Mouse (Mus musculus): Measurements from ENCODE around the gene Vangl1.

Vangl1 gene

DNA sequence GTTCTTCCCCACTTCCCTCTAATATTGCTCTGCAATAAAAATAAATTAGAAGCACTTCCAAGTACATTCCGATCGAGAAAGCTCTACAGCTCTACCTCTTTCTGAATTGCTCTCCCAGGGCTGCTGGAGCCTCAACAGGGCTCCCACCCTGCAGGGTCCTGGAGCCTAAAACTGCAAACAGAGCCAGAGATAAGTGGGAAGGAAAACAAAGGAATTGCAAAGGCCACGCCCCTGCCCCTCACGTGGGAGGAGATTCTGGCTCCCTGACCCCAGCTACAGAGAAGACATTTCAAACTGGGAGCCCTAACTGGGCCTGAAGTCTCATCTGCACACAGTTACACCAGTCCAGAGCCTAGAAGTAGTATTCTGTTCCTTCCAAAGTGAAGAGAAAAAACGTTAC, 6.7 kb downstream of the Vangl1 start:
- no peak for DNase-seq

- DNase-seq, result no peak
Measured at GRCm38 (mm10) chr3:102197152-102197551, 7.3 kb downstream of the Vangl1 start.

DNA sequence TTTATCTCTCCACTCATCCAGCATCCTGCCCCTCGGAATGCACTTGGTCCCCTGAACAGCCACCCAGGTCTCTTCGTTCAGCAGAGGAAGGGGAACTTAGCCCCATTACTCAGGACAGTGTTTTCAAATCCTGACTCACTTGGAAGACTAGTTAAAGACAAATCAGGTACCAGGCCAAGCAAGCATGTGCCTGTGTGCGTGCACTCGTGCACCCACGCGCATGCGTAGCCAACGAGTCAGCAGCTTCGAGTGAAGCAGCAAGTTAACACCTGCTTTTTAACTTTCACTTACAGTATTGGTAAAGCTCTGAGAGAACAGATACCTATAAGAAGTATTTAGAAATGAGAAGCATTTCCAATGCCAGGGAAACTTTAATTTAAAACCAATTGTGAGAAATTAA, 8.3 kb downstream of the Vangl1 start:
- no peak for DNase-seq

GRCm38 (mm10) chr3:102195762-102196161, 8.7 kb downstream of the Vangl1 start:
- DNase-seq, result no peak

DNA sequence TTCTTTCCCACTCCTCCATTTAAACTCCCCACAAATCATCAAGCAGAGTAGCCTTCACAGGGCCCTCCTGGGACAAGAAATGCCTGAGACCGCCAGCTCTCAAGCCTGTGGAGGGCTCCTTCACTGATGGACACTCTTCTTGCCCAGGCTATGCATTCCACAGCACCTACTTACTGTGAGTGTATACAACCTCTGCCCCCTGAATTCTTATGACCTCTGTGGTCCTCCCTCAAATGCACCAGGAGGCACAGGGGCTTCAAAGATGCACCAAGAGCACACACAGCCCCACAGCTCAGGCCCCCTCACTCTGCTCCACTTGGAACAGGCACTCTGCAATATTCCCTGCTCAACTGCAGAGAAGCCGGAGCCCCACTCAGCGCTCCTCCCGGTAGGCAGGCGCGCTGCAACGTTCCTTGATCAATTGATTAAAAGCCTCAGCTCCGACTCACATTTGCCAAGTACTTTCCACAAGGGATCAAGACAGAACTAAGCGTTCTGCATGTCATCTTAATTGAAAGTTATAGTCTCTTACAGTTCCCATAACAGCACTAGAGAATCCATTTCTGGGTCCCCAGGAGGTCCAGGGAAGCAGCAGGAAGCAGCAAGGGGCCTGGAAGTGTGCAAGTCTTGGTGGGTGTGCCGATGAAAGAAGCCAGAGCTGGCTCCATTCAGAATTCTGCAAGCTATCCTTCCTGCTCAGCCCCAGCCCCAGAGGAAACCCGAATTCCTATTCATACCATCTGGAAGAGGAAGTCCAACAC, 10.0 kb downstream of the Vangl1 start:
- no peak for DNase-seq

GRCm38 (mm10) chr3:102193488-102194290, 10.8 kb downstream of the Vangl1 start:
- no peak for DNase-seq

DNA sequence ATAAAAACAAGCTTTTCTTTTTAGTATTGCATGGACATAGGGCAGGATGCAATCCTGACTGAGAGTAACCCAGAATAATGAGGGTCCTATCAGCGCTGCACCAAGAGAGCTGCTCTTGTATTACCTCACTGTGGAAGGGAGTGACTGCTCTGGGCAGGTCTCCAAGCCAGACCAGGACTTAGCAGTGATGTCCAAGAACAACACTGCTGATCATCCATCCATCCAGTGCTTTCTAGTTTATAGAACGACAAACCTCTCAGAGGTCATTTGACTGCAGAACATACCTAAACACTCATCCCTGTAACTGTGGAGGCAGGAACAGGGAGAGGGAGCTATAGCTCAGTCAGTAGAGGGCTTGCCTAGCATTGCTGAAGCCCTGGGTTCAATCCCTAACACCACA, 11.9 kb downstream of the Vangl1 start:
- DNase-seq, result no peak

DNA sequence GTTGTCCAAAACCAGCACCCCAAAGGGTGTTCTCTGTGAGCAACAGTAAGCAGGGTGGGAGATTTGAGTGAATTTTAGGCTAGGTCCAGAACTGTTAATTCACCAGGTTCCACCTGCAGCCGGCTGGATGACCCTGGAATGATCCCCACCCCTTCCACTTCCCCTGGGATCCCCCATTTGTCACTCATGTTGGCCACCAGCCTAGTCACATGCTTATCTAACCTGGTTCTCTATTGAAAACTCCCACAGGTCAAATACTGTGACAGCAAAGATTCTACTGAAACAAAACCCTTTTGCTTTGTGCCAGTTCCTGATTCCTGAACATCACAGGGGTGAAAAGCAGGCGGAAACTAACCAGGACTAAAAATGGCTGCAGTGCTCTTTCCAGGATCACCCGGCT, 12.9 kb downstream of the Vangl1 start:
- DNase-seq, result no peak

- DNase-seq, result no peak
Measured at GRCm38 (mm10) chr3:102190642-102191041, 13.9 kb downstream of the Vangl1 start.

DNA sequence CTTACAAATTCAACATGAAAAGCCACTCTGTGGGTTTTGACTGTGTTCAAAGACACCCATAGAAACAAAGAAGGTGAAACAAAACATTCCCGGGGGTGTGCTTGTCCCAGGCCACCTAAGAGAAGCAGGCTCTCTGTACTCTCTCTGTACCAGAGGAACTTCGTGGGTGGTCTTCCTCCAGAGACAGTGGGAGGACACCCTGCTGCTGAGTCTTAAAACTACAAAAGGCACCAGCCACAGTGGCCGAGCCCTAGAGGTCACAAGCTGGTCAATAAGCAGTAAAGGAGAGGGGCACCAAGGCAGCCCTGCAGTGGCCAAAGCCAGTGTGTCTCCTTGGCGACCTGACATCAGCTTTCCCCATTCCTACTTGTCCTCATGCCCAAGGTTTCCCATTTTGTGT, 14.5 kb downstream of the Vangl1 start:
- DNase-seq, result no peak

GRCm38 (mm10) chr3:102188972-102189371, 15.5 kb downstream of the Vangl1 start:
- DNase-seq, result no peak

- no peak for DNase-seq
Measured at GRCm38 (mm10) chr3:102187401-102187800, 17.1 kb downstream of the Vangl1 start.

DNA sequence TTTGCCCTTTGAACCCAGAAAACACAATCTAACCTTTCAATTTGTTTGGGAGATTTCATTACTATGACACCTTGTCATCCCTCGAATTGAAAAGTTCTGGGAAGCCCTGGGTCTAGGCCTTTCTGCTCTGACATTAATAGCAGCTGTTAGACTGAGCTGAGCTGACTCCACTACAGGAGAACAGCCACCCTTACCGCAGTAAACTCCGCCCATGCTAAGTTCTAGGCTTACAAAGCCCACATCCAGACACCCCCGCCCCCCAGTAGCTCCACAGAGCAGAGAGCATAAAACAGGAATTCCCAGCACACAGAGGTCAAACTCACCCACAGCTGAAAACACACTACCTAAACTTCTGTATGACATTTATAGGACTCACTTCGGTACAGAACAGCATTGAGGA, 19.8 kb downstream of the Vangl1 start:
- DNase-seq, result no peak

DNA sequence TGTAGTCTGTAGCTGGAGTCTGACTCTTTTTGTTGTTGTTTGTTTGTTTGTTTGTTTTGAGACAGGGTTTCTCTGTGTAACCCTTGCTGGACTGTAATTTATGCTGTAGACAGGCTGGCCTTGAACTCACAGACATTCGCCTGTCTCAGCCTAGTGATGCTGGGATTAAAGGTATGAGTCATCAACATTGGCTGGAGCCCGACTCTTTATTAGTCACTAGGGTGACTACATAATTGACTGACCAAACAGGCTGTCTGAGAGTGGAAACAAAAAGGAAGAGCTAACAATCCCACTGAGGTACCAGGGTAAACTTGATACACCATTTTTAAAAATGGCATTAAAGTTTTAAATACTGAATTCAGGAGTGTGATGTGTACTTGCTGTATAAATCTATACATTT, 21.9 kb downstream of the Vangl1 start:
- no peak for DNase-seq

- DNase-seq, result no peak
Measured at GRCm38 (mm10) chr3:102181191-102181590, 23.3 kb downstream of the Vangl1 start.

GRCm38 (mm10) chr3:102180746-102181145, 23.7 kb downstream of the Vangl1 start:
- no peak for DNase-seq

DNA sequence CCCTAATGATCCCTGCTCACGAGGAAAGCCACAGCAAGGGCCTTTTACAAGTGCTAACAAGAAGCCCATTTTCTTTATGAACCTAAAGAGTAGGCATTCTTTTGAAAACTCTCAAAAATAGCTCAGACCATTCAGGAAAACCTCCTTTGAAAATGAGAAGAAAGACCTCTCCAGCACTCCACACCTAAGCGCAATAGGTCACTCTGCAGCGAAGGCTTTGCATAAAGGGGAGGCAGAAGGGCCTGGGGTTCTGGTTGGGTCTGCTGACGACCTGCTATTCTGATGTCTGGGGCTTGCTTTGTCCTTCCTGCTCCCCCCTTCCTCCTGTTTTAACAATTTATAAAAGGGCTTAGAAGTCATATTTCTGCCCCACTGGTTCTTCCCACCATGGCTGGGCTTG, 24.6 kb downstream of the Vangl1 start:
- no peak for DNase-seq

DNA sequence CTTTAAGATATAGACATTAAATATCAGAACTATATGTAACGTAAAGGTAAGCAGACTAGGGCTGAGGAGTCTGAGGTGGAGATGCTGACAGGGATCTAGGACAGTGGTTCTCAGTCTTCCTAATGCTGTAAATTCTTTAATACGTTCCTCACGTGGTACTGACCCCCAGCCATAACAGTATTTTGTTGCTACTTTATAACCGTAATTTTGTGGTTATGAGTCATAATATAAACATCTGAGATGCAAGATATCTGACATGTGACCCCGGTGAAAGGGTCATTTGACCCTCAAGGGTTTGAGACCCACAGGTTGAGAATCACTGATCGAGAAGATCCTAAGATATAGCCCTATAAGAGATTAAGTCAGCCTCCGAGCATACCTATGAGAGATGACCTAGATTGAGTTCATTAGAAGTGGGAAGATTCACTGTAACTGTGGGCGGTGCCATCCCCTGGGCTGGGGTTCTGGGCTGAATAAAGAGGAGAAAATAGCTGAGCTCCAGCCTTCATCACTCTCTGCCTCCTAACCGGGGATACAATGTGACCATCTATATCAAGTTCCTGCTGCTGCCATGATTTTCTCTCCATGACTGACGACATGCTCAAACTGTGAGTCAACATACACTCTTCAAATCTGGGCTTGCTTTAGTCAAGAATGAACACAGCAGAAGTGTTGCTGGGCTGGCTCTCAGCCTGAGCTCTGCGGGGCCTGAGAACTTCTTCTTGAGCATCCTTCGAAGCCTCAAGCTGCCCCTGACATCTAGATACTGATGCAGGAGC, 26.5 kb downstream of the Vangl1 start:
- no peak for DNase-seq

DNA sequence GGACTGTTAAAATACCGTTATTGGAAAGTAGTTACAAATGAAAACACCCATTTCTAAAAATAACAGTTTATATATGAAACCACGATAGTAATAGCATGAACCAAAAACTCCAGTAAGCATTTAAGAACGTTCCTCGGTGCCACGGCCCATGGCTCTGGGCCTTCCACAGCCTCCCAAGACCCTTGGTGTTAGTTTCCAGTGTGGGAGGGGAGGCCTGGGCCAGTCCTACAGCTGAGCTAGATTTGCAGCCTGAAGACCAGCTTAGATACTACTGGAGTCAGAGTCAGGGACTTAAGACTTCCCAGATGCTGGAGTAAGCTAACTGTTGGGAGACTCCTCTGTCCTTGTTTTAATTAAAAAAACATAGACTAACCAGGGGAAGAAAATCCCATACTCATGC, 28.4 kb downstream of the Vangl1 start:
- DNase-seq, result no peak

- no peak for DNase-seq
Measured at GRCm38 (mm10) chr3:102175701-102176100, 28.8 kb downstream of the Vangl1 start.

DNA sequence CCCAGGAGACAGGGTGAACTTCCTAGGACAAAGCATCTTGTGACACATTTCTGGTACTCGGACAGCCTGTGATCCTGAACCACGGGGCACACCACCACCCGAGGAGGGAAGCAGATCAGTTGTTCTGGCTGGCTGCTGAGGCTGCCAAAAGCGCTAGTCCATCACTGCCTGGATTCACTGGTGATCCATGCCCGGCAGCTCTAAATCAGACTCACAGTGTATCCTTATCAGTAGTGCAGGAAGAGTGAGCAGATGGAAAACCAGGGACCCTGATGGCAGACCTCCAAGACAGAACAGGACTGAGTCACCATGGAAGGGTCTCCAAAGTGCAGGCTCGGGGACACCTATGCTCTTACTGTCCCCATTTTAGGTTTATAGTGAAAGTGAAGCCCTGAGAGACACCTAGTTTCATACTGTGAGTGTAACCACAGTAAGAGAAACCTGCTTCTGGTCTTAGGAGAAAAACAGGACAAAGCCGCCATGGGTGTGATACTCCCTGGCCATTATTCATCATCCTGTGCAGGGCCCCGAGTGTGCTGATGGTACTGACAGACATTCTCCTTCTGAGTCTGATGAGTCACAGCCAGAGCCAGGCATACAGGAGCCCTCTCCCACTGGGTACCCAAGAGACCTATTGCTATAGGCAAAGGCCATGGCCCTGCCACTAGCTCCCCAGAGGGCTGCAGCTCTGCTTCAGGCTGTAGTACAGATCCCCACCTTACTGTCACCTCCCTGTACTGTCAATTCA, 30.2 kb downstream of the Vangl1 start:
- no peak for DNase-seq

DNA sequence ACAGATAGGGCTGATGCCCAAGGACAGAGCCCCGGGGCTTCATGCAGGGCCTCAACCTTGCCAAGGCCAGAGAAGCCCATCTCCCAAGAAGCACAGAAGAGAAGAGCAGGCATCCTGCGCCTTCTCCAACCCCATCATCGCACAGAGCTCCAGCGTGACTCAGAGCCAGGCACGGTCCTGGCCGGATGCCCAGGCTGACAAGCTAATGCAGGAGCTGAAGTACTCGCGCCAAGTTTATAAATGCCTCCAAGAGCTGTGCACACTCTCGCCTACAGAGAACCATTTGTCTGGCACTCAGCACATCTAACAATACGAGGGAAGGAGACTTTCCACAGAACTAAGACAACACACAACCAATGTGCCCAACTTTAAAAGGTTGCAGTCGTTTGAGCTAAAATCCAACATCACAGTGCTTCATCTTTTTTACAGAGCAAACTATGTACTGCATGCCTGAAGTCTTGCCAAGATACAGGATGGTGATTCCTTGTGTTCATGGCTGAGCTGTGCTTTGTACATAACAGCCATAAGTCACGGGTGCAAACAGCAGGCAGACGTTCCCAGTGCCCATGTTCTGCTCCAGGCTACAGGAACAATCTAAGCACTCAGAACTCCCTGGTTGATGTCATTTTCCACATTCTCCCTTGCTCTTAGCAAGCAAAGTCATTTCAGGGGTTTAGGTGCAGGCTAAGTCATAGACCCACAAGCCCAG, 35.1 kb downstream of the Vangl1 start:
- no peak for DNase-seq
